Mouse (Mus musculus) thymus, postnatal 10 days (tissue): ENCODE data around the gene Syt9.

ENCODE experiments used
- DNase-seq, 2 experiments: peaks; one replicate each; pipeline ENCODE4 v3.0.0; 2021; ENCODE audit warnings: low spot score in 2 of 2

Syt9 gene

DNA sequence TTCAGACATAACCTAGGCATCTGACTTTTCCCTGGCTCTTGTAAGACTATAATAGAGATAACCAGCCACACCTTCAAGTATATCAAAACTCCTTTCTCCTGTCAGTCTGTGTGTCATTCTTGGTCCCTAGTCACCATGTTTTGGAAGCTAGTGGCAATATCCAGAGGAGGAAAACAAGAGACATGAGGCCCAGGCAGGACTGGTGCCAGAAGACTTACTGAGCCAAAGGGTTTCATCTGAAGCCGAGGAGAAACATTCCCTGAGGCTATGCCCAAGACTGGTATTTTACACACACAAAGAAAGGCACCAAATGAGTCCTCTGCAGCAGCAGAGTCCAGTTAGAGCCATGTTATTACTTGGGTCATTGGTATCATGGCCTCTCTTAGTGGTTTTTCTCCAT is 174.5 kb downstream of the Syt9 start:
- DNase-seq: no peak

- no peak for DNase-seq
Measured at GRCm38 (mm10) chr7:107547872-107548271, 177.3 kb downstream of the Syt9 start.

DNA sequence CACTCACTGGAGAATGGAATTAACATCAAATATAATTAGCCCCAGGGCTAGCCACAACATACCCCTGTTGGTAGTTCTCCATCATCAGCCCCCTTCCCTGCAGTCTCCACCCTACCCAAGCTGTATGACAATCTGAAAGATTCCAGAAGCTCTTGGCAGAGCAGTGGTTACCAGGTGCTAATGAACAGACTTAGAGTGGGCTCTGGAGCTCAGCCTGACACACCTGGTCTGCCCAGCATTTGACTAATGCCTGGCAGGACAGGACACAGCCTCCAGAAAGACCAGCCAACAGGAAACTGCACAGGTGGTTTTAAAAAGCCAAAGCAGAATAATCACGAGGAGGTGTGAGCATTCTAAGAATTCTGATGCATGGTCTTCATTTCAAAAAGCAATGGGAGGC is 182.9 kb downstream of the Syt9 start:
- DNase-seq: no peak

DNA sequence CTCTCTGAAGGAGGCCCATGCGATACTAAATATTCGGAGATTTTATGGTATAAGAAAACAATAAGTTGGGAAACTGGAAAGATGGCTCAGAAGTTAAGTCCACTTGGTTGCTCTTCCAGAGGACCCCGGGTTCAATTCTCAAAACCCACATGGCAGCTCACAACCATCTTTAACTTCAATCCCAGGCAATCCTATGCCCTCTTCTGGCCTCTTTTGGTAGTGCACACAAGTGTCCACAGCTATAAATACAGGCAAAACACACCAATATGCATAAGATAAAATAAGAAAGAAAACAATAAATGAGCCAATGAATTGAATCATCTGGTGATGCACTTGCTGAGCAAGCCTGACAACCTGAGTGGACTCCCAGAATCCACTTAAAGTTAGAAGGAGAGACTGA is 185.4 kb downstream of the Syt9 start:
- DNase-seq: peak in 1 of 2 experiments; percentile 18

DNA sequence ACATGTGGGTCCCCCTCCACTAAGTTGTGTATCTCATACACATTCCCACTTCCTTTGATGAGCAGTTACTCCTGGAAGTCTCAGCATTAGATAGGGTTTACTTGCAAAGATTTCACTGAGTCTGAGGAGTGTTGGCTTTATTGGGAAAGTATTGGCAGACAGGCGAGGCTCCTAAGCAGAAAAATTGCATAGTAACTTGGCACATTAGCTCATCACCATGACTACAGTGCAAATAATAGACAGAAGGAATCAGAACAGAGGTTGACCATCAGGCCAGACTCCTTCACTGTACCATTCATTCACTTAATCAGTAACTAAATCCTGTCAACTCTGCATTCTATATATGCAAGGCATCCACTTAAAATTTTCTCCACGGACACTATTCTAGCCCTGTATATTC is 190.1 kb downstream of the Syt9 start:
- DNase-seq: no peak

- DNase-seq: no peak
Measured at GRCm38 (mm10) chr7:107561584-107561983, 191.1 kb downstream of the Syt9 start.

GRCm38 (mm10) chr7:107563727-107564126 is 193.2 kb downstream of the Syt9 start:
- no peak for DNase-seq

DNA sequence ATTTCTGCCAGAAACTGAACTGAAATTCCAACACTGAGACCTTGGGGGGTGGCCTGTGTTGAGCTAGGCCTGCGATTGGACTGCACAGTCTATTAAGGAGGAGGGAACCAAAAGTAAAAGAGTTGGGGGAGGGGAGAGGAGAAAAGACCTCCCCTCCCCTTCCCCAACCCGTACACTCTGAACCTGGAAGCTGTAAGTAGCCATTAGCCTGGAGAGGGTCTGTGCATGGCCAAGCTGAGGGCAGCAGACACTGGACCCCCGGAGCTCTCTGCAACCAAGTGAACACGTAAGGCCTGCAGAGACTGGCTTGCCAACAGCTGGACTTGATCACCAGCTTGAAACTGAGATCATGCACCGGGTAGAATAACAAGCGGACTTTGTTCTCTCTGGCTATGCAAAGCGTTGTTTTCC is 196.7 kb downstream of the Syt9 start, which contains the start of gene Olfml1:
Olfml1 (plus strand) TSS at position 186 of the 411 bp plus-strand sequence.
- no peak for DNase-seq

- no peak for DNase-seq
Measured at GRCm38 (mm10) chr7:107567674-107568073, 197.1 kb downstream of the Syt9 start.

DNA sequence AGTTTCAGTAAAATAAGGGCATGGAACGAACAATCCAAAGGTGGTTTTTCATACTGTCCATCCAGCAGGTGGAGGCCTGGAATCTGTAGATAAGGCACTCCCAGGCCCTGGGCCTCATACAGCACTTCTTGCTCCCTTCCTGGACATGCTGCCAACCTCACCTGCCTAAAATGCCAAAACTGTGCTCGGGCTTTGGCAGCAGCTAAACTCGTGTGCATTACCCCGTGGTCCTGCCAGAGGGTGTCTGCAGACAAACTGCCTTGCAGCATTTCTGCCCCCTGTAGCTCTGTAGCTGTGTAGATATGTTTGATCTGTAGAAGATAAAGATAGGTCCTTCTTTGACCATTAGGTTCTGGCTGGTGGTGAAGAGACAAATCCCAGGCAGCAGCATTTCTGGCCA is 198.4 kb downstream of the Syt9 start:
- DNase-seq: no peak

GRCm38 (mm10) chr7:107573856-107574255 is 203.3 kb downstream of the Syt9 start:
- DNase-seq: peak in 1 of 2 experiments; percentile 6

GRCm38 (mm10) chr7:107574276-107574675 is 203.7 kb downstream of the Syt9 start:
- DNase-seq: no peak

DNA sequence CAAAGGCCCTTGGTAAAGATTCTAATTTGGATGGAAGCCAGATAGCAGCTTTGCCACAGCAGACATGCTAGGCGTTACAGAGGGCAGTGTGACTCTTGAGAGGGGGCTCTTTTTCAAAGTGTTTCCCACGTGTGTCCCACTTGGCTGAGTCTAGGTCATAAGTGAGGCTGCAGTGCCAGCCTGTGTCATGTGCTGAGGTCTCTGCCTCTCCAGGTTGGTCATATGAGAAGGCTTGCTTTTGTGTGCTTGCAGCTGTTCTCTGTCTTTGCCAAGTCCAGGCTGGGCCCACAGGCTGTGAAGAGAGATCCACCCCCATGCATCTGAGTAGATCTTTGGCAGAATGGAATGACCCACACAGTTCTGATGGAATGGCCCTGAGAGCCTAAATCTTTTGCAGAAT is 222.1 kb downstream of the Syt9 start:
- DNase-seq: no peak

DNA sequence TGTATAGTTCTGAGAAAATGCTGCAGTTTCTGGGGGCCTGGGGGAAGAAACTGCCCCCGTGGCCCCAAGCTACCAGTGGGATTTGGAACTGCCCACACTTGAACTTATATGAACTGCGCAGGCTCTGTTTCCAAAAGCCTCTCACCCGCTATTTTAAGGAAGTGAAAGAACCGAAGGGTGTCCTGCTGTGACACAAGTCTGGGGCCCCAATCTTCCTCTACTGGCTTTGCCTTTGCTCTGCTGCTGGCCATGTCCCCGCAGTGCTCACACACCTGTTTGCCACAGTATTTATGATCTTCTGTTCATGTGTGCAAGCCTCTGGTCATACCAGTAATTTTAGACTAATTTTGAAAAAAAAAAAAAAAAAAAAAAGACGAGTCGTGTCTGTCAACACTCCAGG is 223.4 kb downstream of the Syt9 start:
- DNase-seq: no peak

DNA sequence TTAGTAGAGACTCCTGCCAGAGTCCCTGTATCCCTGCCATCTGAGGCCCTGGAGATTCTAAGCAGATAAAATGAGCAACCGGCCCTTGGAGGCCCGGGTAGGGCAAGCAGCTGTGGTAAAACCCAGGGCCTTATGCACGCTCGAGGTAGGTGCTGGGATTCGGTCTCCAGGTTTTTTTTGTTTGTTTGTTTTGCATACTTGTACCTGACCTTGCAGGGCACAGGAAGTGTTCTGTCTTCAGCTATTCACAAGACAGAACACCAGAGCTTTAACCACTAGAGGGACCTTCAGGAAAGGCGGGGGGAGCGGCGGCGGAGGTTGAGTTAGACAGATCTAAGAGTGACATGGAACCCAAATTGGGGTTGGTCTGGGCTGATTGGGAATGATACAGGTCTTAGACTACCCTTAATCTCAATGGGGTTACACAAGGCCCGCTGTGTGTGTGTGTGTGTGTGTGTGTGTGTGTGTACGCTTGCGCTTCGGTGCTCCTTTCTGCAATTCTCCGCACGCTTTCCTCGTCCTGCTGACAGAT is 223.9 kb downstream of the Syt9 start:
- DNase-seq: peak; percentile 19 to 51

DNA sequence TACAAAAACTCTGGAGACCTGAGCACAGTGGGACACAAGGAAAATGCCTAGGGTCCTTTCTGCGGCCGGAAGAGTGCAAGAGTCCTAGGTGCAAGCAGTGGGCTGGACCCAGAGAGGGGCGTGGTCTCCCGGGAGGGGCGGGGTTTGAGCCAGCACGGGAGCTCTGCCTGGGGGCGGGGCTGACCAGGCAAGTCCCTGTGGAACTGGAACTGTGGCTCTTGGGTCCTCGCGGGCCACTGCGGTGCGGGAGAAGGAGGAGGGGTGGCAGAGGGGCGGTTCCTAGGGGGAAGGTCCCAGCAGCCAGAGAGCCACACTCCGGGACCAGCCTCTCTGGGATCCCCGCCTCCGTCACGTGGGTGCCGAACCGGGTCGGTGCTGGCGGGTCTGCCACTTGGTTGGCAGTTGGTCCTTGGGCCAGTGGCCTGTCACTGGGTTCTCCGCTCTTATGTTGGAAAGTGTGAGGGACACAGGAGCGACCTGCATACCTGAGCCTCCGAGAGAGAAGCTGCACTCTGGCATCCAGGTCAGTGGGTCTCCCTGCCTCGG is 224.4 kb downstream of the Syt9 start, which contains the start of gene Ppfibp2:
Ppfibp2 (plus strand) TSS at position 351 of the 546 bp plus-strand sequence.
- DNase-seq: peak; percentile 66 to 74

GRCm38 (mm10) chr7:107595426-107595825 is 224.9 kb downstream of the Syt9 start:
- DNase-seq: no peak

DNA sequence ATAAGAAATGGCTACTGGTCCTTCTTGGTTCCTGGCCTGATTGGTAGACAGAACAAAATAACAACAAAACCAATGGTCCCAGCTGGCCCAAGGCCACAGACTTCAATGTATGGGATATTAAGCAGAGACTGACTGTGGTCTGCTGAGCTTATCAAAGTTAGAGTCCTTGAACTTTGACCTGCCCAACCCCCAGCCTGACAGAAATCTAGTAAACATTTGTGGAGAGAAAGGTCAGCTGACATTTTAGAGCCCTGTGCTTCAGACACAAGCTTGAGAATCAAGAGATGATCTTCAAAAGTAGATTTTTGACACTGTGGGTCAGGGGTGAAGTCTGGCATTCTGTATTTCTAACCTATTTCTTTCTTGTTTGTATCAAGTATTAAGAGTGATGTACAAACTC is 226.2 kb downstream of the Syt9 start:
- no peak for DNase-seq

GRCm38 (mm10) chr7:107597956-107598355 is 227.4 kb downstream of the Syt9 start:
- DNase-seq: no peak
